Mouse (Mus musculus) bone marrow, adult 2 months (tissue): Measurements from ENCODE around the gene Maml2.

Source experiments
- CTCF ChIP-seq: fragments of 200-500 bp; IDR thresholded peaks from 2 replicates; pipeline ENCODE4 v1.5.1; 2011; ENCODE audit warnings: low read length, control low read depth; ENCODE audit not compliant: control insufficient read depth, insufficient read depth
- POLR2A ChIP-seq: fragments of 200-500 bp; IDR thresholded peaks from 2 replicates; pipeline ENCODE4 v1.6.1; 2011; ENCODE audit warnings: low read depth, mild to moderate bottlenecking, control low read depth, low read length, borderline replicate concordance; ENCODE audit not compliant: control insufficient read depth

- no peak for TF ChIP-seq POLR2A
- no peak for TF ChIP-seq CTCF
These were observed 12.5 kb downstream of the Maml2 start for GRCm38 (mm10) chr9:13310236-13310635.
